Comparison of ENCODE assay signal across 7 mouse cellular contexts in the genomic region with DNA sequence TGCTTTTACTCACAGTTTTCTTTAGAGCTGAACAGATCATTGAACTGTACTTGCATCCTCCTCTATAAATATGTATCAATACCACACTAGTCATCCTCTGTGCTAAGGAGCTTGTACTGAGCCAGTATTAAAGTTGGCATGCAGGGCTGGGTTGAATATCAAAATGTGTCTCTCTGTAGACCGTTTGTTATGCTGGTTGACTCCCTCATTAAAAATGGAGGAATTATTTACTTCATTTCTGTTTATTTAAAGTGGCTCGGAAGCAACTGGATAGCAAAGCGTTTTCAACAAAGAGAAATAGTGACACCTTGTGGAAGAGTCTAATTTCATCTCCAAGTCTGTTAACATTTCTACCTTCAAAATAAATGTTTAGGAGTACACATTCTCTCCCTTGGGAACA.
DNase-seq lines count a peak whose midpoint lies in the region; ATAC-seq and TF ChIP-seq lines count a peak whose summit lies in the region.

No protein-coding gene starts in this region.

- peak; percentile 85 for TF ChIP-seq CTCF in midbrain, postnatal 0 days (IDR thresholded peaks at IDR 0.05)

- H3K27ac ChIP-seq in limb, embryonic 14.5 days (replicated peaks; ENCODE audit: low read depth, low read length) = no peak overlapping the region
- no peak overlapping the region for H3K27ac ChIP-seq in limb, embryonic 10.5 days
- no peak overlapping the region for H3K27ac ChIP-seq in forebrain, embryonic 15.5 days (replicated peaks)
- H3K27ac ChIP-seq in midbrain, postnatal 0 days (ENCODE audit: low read depth, low read length) = no peak overlapping the region

- no peak for ATAC-seq in limb, embryonic 14.5 days (ENCODE audit: low FRiP score, low read depth)
- ATAC-seq in forebrain, embryonic 15.5 days (replicated peaks) = peak; percentile 84
- peak; percentile 38; the same call in 1 of the 2 replicates for ATAC-seq in midbrain, postnatal 0 days (ENCODE audit: low FRiP score)

- no peaks in the 10 kb centered on the region for H3K4me1 ChIP-seq in limb, embryonic 14.5 days (ENCODE audit: control insufficient read depth, insufficient read depth, low read length)
- H3K4me1 ChIP-seq in limb, embryonic 10.5 days = peaks cover 5% of the 10 kb centered on the region; the same call in 1 of the 2 replicates
- H3K4me1 ChIP-seq in forebrain, embryonic 15.5 days = 0 out of 2 replicates have a peak, but pooled peaks cover 5% of the 10 kb centered on the region
- no peaks in the 10 kb centered on the region for H3K4me1 ChIP-seq in midbrain, postnatal 0 days (ENCODE audit: insufficient read depth, low read length)

- H3K9me3 ChIP-seq in limb, embryonic 14.5 days (ENCODE audit: control insufficient read depth, low read length) = no peaks in the 10 kb centered on the region
- H3K9me3 ChIP-seq in limb, embryonic 10.5 days (replicated peaks) = no peaks in the 10 kb centered on the region
- H3K9me3 ChIP-seq in forebrain, embryonic 15.5 days = no peaks in the 10 kb centered on the region
- H3K9me3 ChIP-seq in midbrain, postnatal 0 days (ENCODE audit: low read length) = no peaks in the 10 kb centered on the region

- no peak overlapping the region for H3K9ac ChIP-seq in limb, embryonic 14.5 days (ENCODE audit: low read depth, low read length, severe bottlenecking)
- H3K9ac ChIP-seq in forebrain, embryonic 15.5 days (replicated peaks) = no peak overlapping the region
- H3K9ac ChIP-seq in midbrain, postnatal 0 days (replicated peaks; ENCODE audit: low read length, poor library complexity, severe bottlenecking) = no peak overlapping the region

- H3K4me2 ChIP-seq in limb, embryonic 14.5 days (replicated peaks; ENCODE audit: low read depth, low read length, severe bottlenecking) = 0 out of 2 replicates have a peak overlapping the region, but pooled peaks have one; percentile 2
- H3K4me2 ChIP-seq in forebrain, embryonic 15.5 days (replicated peaks) = no peak overlapping the region
- H3K4me2 ChIP-seq in midbrain, postnatal 0 days (ENCODE audit: low read depth, low read length, poor library complexity, severe bottlenecking) = peak overlapping the region; percentile 36

- H3K36me3 ChIP-seq in limb, embryonic 14.5 days (ENCODE audit: control insufficient read depth, insufficient read depth, low read length) = no peaks in the 10 kb centered on the region
- no peaks in the 10 kb centered on the region for H3K36me3 ChIP-seq in limb, embryonic 10.5 days
- H3K36me3 ChIP-seq in forebrain, embryonic 15.5 days = no peaks in the 10 kb centered on the region
- no peaks in the 10 kb centered on the region for H3K36me3 ChIP-seq in midbrain, postnatal 0 days (ENCODE audit: insufficient read depth, low read length)

- no peaks in the 10 kb centered on the region for H3K27me3 ChIP-seq in limb, embryonic 14.5 days (ENCODE audit: control insufficient read depth, insufficient read depth, low read length)
- no peaks in the 10 kb centered on the region for H3K27me3 ChIP-seq in limb, embryonic 10.5 days (ENCODE audit: low read depth, poor library complexity, severe bottlenecking)
- H3K27me3 ChIP-seq in forebrain, embryonic 15.5 days = no peaks in the 10 kb centered on the region
- no peaks in the 10 kb centered on the region for H3K27me3 ChIP-seq in midbrain, postnatal 0 days (ENCODE audit: insufficient read depth, low read length)

- DNase-seq in limb, embryonic 14.5 days (ENCODE audit: low spot score) = peak; percentile 84
- no peak for DNase-seq in limb, embryonic 10.5 days (ENCODE audit: low spot score)
- peak; percentile 60 for DNase-seq in adipocyte (ENCODE audit: low spot score)
- DNase-seq in midbrain, postnatal 0 days (ENCODE audit: low spot score) = peak; percentile 86
- no peak for DNase-seq in spleen, postnatal 10 days (ENCODE audit: low spot score in 2 of 2)
- DNase-seq in adrenal gland, postnatal 10 days = no peak

- no peak overlapping the region for H3K4me3 ChIP-seq in limb, embryonic 14.5 days (replicated peaks; ENCODE audit: low read length)
- H3K4me3 ChIP-seq in limb, embryonic 10.5 days = no peak overlapping the region
- no peak overlapping the region for H3K4me3 ChIP-seq in forebrain, embryonic 15.5 days
- H3K4me3 ChIP-seq in midbrain, postnatal 0 days (ENCODE audit: low read depth, low read length) = no peak overlapping the region

- TF ChIP-seq POLR2A in limb, embryonic 14.5 days (IDR thresholded peaks at IDR 0.05; ENCODE audit: borderline replicate concordance, extremely low read depth, insufficient read depth, insufficient read length) = no peak

- 5% methylated on average over 3 of the region's 3 CpGs for WGBS in limb, embryonic 14.5 days
- WGBS in limb, embryonic 10.5 days = 22% methylated on average over 3 of the region's 3 CpGs
- 11% methylated on average over 3 of the region's 3 CpGs for WGBS in forebrain, embryonic 15.5 days
- WGBS in midbrain, postnatal 0 days = 8% methylated on average over 3 of the region's 3 CpGs

Comparison
In these comparisons a context has a peak if more than half of its experiments do, and no peak if none do; other contexts are left out.
1. DNase-seq: peak in limb, embryonic 14.5 days (single experiment), adipocyte (single experiment) and midbrain, postnatal 0 days (single experiment); none in limb, embryonic 10.5 days (single experiment), spleen, postnatal 10 days (0 of 2) and adrenal gland, postnatal 10 days (single experiment).